Mouse (Mus musculus): ENCODE measurements around the gene Olfr1199. TPM values are rescaled to one million over a fixed set of nuclear protein-coding genes. Genes with fewer than 3 reads are reported as not detected.

Gene Olfr1199
- total RNA-seq (2021): not detected
- long read RNA-seq, experiment 1: 0 reads
- long read RNA-seq, experiment 2: 0 reads

DNA sequence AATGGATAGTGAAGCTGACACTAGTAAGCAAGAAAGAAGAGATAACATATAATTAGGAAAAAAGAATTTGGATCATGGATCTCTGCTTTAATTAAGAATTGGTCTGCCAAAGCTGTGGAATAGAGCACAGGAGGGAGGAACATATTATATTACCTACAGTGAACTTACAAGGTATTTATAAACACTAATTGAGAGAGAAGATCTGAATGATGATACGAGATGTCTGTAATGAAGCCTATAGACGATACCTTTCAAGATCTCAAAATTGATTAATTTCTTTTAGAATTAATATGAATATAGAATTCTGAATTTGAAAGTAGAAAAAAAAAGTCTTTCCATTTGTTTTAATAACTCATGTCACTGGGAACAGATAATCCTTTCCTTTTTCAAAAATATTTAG, at the start of gene Olfr1199:
TSS of gene Olfr1199 (minus strand) at position 101 of the 400 bp plus-strand sequence.
- no peak for DNase-seq (ENCODE audit: low spot score in 2 of 2)

DNA sequence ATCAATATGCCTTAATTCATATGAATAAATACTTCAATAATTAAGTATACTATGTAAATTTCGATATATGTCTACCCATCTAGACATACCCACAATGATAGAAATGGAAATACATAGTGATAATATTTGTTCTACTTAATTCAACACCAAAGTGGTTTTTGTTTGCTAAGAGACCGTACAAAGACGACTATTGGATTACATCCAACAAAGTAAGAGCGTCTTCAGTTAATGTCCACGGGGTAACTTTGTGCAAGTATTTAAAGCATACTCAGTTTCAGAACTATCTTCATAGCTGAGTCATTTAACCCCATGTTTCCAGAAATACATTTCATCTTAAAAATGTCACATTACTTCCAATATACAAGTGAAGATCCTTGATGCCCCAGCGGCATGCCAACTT, 32.5 kb upstream of the Olfr1199 start, which contains the start of gene Olfr1201:
TSS of gene Olfr1201 (plus strand) at position 301 of the 400 bp plus-strand sequence.
- DNase-seq (ENCODE audit: low spot score in 2 of 2): no peak

DNA sequence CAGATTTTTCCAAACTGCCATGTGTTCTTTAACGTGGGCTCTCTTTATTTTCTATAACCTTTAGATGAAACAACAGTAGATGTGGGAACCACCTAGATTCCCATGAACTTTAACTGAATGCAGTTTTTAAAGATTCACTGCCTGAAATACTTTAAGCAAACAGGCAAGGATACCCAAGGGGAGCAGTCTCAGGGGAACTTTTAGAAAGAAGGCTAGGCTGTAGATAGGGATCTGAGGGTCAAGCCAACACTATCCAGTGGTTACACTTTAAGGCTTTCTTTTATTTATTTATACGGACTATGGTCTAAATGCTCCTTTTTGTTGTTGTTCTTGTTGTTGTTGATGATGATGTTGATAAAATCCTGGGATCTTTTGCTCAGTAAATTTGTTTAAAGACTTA, 10.1 kb upstream of the Olfr1199 start, which contains the start of gene Olfr1200:
TSS of gene Olfr1200 (minus strand) at position 101 of the 400 bp plus-strand sequence.
- DNase-seq (ENCODE audit: low spot score in 2 of 2): no peak

- DNase-seq (ENCODE audit: low spot score in 2 of 2): no peak
Measured at GRCm38 (mm10) chr2:88751270-88751669, 9.0 kb downstream of the Olfr1199 start, which contains the start of gene Olfr1198. Gene Olfr1198, minus strand, starts transcription at chr2:88751370.

DNA sequence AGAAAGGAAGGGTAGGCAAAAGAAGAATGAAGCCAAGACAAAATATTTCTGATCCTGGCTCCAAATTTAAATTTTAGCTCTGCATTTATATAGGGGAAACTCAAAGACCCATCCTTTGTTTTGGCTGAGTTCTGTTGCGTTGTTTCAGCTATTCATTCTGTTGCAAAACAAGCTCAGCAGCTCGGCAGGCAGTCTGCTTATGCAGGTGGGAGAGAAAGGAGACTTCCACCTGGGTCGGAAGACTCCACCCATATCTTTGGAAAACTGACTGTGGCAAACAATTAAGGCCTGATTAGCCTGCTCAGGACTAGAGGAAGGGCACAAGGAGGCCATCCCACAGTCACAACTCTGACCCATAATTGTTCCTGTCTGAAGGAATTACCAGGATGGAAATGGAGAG, 16.9 kb downstream of the Olfr1199 start:
- DNase-seq (ENCODE audit: low spot score in 2 of 2): no peak

DNA sequence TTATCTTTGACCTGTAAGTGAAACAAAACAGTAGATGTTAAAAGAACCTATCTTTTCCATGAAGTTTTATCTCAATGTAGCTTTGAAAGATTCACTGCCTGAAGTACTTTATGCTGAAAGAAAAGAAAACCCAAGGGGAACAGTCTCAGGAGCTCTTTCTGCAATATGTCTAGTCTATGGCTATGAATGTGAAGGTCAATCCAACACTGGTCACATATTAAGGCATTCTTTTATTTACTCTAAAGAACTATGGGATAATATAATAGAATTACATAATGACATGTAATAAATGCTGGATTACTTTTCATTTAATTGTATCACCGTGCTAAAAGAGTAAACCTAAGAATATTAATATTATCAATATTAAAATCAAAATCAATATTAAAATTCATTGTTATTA, 28.0 kb downstream of the Olfr1199 start, which contains the start of gene Olfr1197:
TSS of gene Olfr1197 (minus strand) at position 101 of the 400 bp plus-strand sequence.
- DNase-seq (ENCODE audit: low spot score in 2 of 2): no peak

- no peak for DNase-seq (ENCODE audit: low spot score in 2 of 2)
Measured at GRCm38 (mm10) chr2:88704497-88704896, 55.8 kb downstream of the Olfr1199 start, which contains the start of gene Olfr1196. Gene Olfr1196, minus strand, starts transcription at chr2:88704597.

Other genes starting within 250 kb of the Olfr1199 start
- gene Olfr1186, start 241.9 kb downstream of the Olfr1199 start, total RNA-seq (2021): not detected
- not detected for gene Olfr1188, start 203.5 kb downstream of the Olfr1199 start, total RNA-seq (2021)
- not detected for gene Olfr1189, start 174.0 kb downstream of the Olfr1199 start, total RNA-seq (2021)
- gene Olfr1191-ps1, start 119.9 kb downstream of the Olfr1199 start, total RNA-seq (2021): under 1 TPM in 1 of 2 experiments, not detected in 1; 0.07 TPM
- gene Olfr1192-ps1, start 112.0 kb downstream of the Olfr1199 start, total RNA-seq (2021): not detected
- not detected for gene Olfr1193, start 84.8 kb downstream of the Olfr1199 start, total RNA-seq (2021)
- gene Olfr1195, start 71.3 kb downstream of the Olfr1199 start, total RNA-seq (2021): not detected
- gene Olfr1196, start 55.9 kb downstream of the Olfr1199 start, total RNA-seq (2021): not detected
- not detected for gene Olfr1197, start 28.1 kb downstream of the Olfr1199 start, total RNA-seq (2021)
- not detected for gene Olfr1198, start 9.1 kb downstream of the Olfr1199 start, total RNA-seq (2021)
- not detected for gene Olfr1200, start 10.0 kb upstream of the Olfr1199 start, total RNA-seq (2021)
- not detected for gene Olfr1201, start 32.6 kb upstream of the Olfr1199 start, total RNA-seq (2021)
- gene Olfr1202, start 54.0 kb upstream of the Olfr1199 start, total RNA-seq (2021): not detected
- not detected for gene Olfr1205, start 69.3 kb upstream of the Olfr1199 start, total RNA-seq (2021)
- gene Olfr1204, start 88.8 kb upstream of the Olfr1199 start, total RNA-seq (2021): not detected
- gene Olfr1206, start 102.8 kb upstream of the Olfr1199 start, total RNA-seq (2021): not detected
- not detected for gene Olfr1208, start 141.8 kb upstream of the Olfr1199 start, total RNA-seq (2021)
- not detected for gene Olfr1209, start 154.7 kb upstream of the Olfr1199 start, total RNA-seq (2021)
- not detected for gene Olfr1211, start 177.6 kb upstream of the Olfr1199 start, total RNA-seq (2021)
- not detected for gene Olfr1212, start 193.5 kb upstream of the Olfr1199 start, total RNA-seq (2021)
- not detected for gene Gm13762, start 219.8 kb upstream of the Olfr1199 start, total RNA-seq (2021)
- not detected for gene Olfr1214, start 232.2 kb upstream of the Olfr1199 start, total RNA-seq (2021)
- not detected for gene Olfr1215, start 246.5 kb upstream of the Olfr1199 start, total RNA-seq (2021)

All from layer of hippocampus, postnatal 14 days (tissue).